Mouse (Mus musculus): ENCODE measurements around the gene Lgr4. TPM values are rescaled to one million over a fixed set of nuclear protein-coding genes. Genes with fewer than 3 reads are reported as not detected.
A peak's percentile ranks its signal among the peaks of the same experiment; 100 is the strongest.

Lgr4 gene
- polyA plus RNA-seq, 1 experiment from 2014 or later = 3.9 TPM

- TF ChIP-seq CTCF (IDR thresholded peaks at IDR 0.05; ENCODE audit: low read depth) = no peak
- TF ChIP-seq EP300 (IDR thresholded peaks at IDR 0.05; ENCODE audit: low read depth) = no peak
- Histone ChIP-seq H3K9me3 (ENCODE audit: low read length) (no peaks in the 10 kb centered on the region), H3K36me3 (replicated peaks; ENCODE audit: insufficient read depth, low read length) (peaks cover 10% of the 10 kb centered on the region), H3K4me3 (ENCODE audit: low read depth, low read length) (peak overlapping the region; percentile 96), H3K27me3 (ENCODE audit: insufficient read depth, low read length) (no peaks in the 10 kb centered on the region), H3K4me2 (ENCODE audit: low read depth, low read length) (peak overlapping the region; percentile 69), H3K9ac (replicated peaks) (peak overlapping the region; percentile 93), H3K4me1 (ENCODE audit: insufficient read depth) (peaks cover 11% of the 10 kb centered on the region), H3K27ac (ENCODE audit: low read depth) (0 out of 2 replicates have a peak overlapping the region, but pooled peaks have one; percentile 92)
- ATAC-seq = no peak
- 38% methylated on average over 4 of the region's 4 CpGs for WGBS (ENCODE audit: insufficient replicate concordance)
- no peak for DNase-seq
Observed at GRCm38 (mm10) chr2:109890068-109890467, 27.4 kb upstream of the Lgr4 start.

- Histone ChIP-seq H3K27me3 (ENCODE audit: insufficient read depth, low read length) (no peaks in the 10 kb centered on the region), H3K4me1 (ENCODE audit: insufficient read depth) (peaks cover 11% of the 10 kb centered on the region), H3K9ac (replicated peaks) (peak within 1 kb of the TSS; percentile 93), H3K27ac (ENCODE audit: low read depth) (peak within 1 kb of the TSS; percentile 92), H3K9me3 (ENCODE audit: low read length) (no peaks in the 10 kb centered on the region), H3K4me3 (ENCODE audit: low read depth, low read length) (peak within 1 kb of the TSS; percentile 96), H3K36me3 (replicated peaks; ENCODE audit: insufficient read depth, low read length) (peaks cover 15% of the 10 kb centered on the region), H3K4me2 (ENCODE audit: low read depth, low read length) (peak within 1 kb of the TSS; percentile 69)
- DNase-seq = peak; percentile 94
- ATAC-seq = peak; percentile 100
- TF ChIP-seq CTCF (IDR thresholded peaks at IDR 0.05; ENCODE audit: low read depth) (no peak), EP300 (IDR thresholded peaks at IDR 0.05; ENCODE audit: low read depth) (0 out of 2 replicates have a peak, but pooled peaks have one; percentile 28)
- WGBS (ENCODE audit: insufficient replicate concordance) = 1% methylated on average over 40 of the region's 42 CpGs
Observed at GRCm38 (mm10) chr2:109890597-109890996, 26.9 kb upstream of the Lgr4 start, which contains the start of gene Lin7c. TSS of gene Lin7c (plus strand) at chr2:109890853.

- H3K9ac ChIP-seq (replicated peaks) = peak overlapping the region; percentile 93
- TF ChIP-seq EP300 (IDR thresholded peaks at IDR 0.05; ENCODE audit: low read depth) = no peak
- no peak for TF ChIP-seq CTCF (IDR thresholded peaks at IDR 0.05; ENCODE audit: low read depth)
- no peaks in the 10 kb centered on the region for H3K9me3 ChIP-seq (ENCODE audit: low read length)
- H3K36me3 ChIP-seq (replicated peaks; ENCODE audit: insufficient read depth, low read length) = peaks cover 20% of the 10 kb centered on the region
- H3K27ac ChIP-seq (ENCODE audit: low read depth) = peak overlapping the region; percentile 92
- H3K27me3 ChIP-seq (ENCODE audit: insufficient read depth, low read length) = no peaks in the 10 kb centered on the region
- ATAC-seq (peak; percentile 76), DNase-seq (no peak)
- H3K4me1 ChIP-seq (ENCODE audit: insufficient read depth) = peaks cover 11% of the 10 kb centered on the region
- peak overlapping the region; percentile 96 for H3K4me3 ChIP-seq (ENCODE audit: low read depth, low read length)
- 2% methylated on average over 31 of the region's 34 CpGs for WGBS (ENCODE audit: insufficient replicate concordance)
- peak overlapping the region; percentile 69 for H3K4me2 ChIP-seq (ENCODE audit: low read depth, low read length)
Observed at GRCm38 (mm10) chr2:109891031-109891430, 26.4 kb upstream of the Lgr4 start.

- peaks cover 24% of the 10 kb centered on the region for H3K36me3 ChIP-seq (replicated peaks; ENCODE audit: insufficient read depth, low read length)
- no peaks in the 10 kb centered on the region for H3K9me3 ChIP-seq (ENCODE audit: low read length)
- peak overlapping the region; percentile 93 for H3K9ac ChIP-seq (replicated peaks)
- H3K27me3 ChIP-seq (ENCODE audit: insufficient read depth, low read length) = no peaks in the 10 kb centered on the region
- peak overlapping the region; percentile 69 for H3K4me2 ChIP-seq (ENCODE audit: low read depth, low read length)
- TF ChIP-seq CTCF (IDR thresholded peaks at IDR 0.05; ENCODE audit: low read depth) (no peak), EP300 (IDR thresholded peaks at IDR 0.05; ENCODE audit: low read depth) (no peak)
- H3K27ac ChIP-seq (ENCODE audit: low read depth) = peak overlapping the region; percentile 92; the same call in 1 of the 2 replicates
- WGBS (ENCODE audit: insufficient replicate concordance) = 29% methylated on average over 4 of the region's 4 CpGs
- peaks cover 11% of the 10 kb centered on the region for H3K4me1 ChIP-seq (ENCODE audit: insufficient read depth)
- ATAC-seq = no peak
- H3K4me3 ChIP-seq (ENCODE audit: low read depth, low read length) = peak overlapping the region; percentile 96
- DNase-seq = no peak
Observed at GRCm38 (mm10) chr2:109891471-109891870, 26.0 kb upstream of the Lgr4 start.

GRCm38 (mm10) chr2:109896311-109896710 is 21.1 kb upstream of the Lgr4 start:
- no peak overlapping the region for H3K27ac ChIP-seq (ENCODE audit: low read depth)
- peaks cover 55% of the 10 kb centered on the region for H3K36me3 ChIP-seq (replicated peaks; ENCODE audit: insufficient read depth, low read length)
- H3K4me3 ChIP-seq (ENCODE audit: low read depth, low read length) = no peak overlapping the region
- peaks cover 11% of the 10 kb centered on the region for H3K4me1 ChIP-seq (ENCODE audit: insufficient read depth)
- TF ChIP-seq CTCF (IDR thresholded peaks at IDR 0.05; ENCODE audit: low read depth) (peak; percentile 38), EP300 (IDR thresholded peaks at IDR 0.05; ENCODE audit: low read depth) (no peak)
- no peaks in the 10 kb centered on the region for H3K27me3 ChIP-seq (ENCODE audit: insufficient read depth, low read length)
- DNase-seq (no peak), ATAC-seq (no peak)
- no peak overlapping the region for H3K4me2 ChIP-seq (ENCODE audit: low read depth, low read length)
- WGBS (ENCODE audit: insufficient replicate concordance) = 76% methylated on average over 7 of the region's 7 CpGs
- no peak overlapping the region for H3K9ac ChIP-seq (replicated peaks)
- H3K9me3 ChIP-seq (ENCODE audit: low read length) = no peaks in the 10 kb centered on the region

GRCm38 (mm10) chr2:109902869-109903268 is 14.6 kb upstream of the Lgr4 start:
- ATAC-seq = no peak
- Histone ChIP-seq H3K9ac (replicated peaks) (no peak overlapping the region), H3K9me3 (ENCODE audit: low read length) (no peaks in the 10 kb centered on the region), H3K36me3 (replicated peaks; ENCODE audit: insufficient read depth, low read length) (peaks cover 23% of the 10 kb centered on the region), H3K4me2 (ENCODE audit: low read depth, low read length) (no peak overlapping the region), H3K4me1 (ENCODE audit: insufficient read depth) (no peaks in the 10 kb centered on the region), H3K27ac (ENCODE audit: low read depth) (no peak overlapping the region), H3K27me3 (ENCODE audit: insufficient read depth, low read length) (no peaks in the 10 kb centered on the region), H3K4me3 (ENCODE audit: low read depth, low read length) (no peak overlapping the region)
- TF ChIP-seq CTCF (IDR thresholded peaks at IDR 0.05; ENCODE audit: low read depth) (no peak), EP300 (IDR thresholded peaks at IDR 0.05; ENCODE audit: low read depth) (no peak)
- 67% methylated on average over 7 of the region's 7 CpGs for WGBS (ENCODE audit: insufficient replicate concordance)
- no peak for DNase-seq
